Mouse (Mus musculus): ENCODE data around the gene Pcp2. TPM values are rescaled to one million over a fixed set of nuclear protein-coding genes. Genes with fewer than 3 reads are reported as not detected.

Pcp2 gene
- total and polyA plus RNA-seq, 3 experiments, result 0.38 TPM; not detected in 2

- Histone ChIP-seq H3K4me3 (ENCODE audit: low read depth, low read length) (no peak overlapping the region), H3K27me3 (ENCODE audit: insufficient read depth, low read length) (no peaks in the 10 kb centered on the region), H3K4me1 (ENCODE audit: insufficient read depth, low read depth, low read length) (peaks cover 25% of the 10 kb centered on the region), H3K9me3 (replicated peaks) (no peaks in the 10 kb centered on the region), H3K36me3 (replicated peaks) (peaks cover 37% of the 10 kb centered on the region)
- no peak for ATAC-seq (ENCODE audit: extremely low read depth, insufficient number of reproducible peaks, low FRiP score, poor library complexity, severe bottlenecking)
- no peak for DNase-seq (ENCODE audit: low spot score)
- TF ChIP-seq CTCF (IDR thresholded peaks at IDR 0.05; ENCODE audit: low read depth, low read length), result no peak
- no peak for TF ChIP-seq GATA2 (IDR thresholded peaks at IDR 0.05; ENCODE audit: borderline replicate concordance, low read depth, low read length)
- no peak for TF ChIP-seq TAL1 (conservative IDR thresholded peaks at IDR 0.05; ENCODE audit: low read depth, low read length)
- TF ChIP-seq POLR2AphosphoS5 (IDR thresholded peaks at IDR 0.05; ENCODE audit: insufficient replicate concordance, low read depth, low read length), result no peak
- no peak for TF ChIP-seq GATA1 (IDR thresholded peaks at IDR 0.05; ENCODE audit: borderline replicate concordance, low read length)
Observed at GRCm38 (mm10) chr8:3626971-3627370, 1.6 kb upstream of the Pcp2 start.

GRCm38 (mm10) chr8:3622119-3622518 is 3.2 kb downstream of the Pcp2 start:
- H3K36me3 ChIP-seq (replicated peaks), result peaks cover 64% of the 10 kb centered on the region
- H3K27me3 ChIP-seq (ENCODE audit: insufficient read depth, low read length), result no peaks in the 10 kb centered on the region
- H3K4me3 ChIP-seq (ENCODE audit: low read depth, low read length), result peak overlapping the region; percentile 80
- peaks cover 39% of the 10 kb centered on the region for H3K4me1 ChIP-seq (ENCODE audit: insufficient read depth, low read depth, low read length)
- no peak for TF ChIP-seq POLR2AphosphoS5 (IDR thresholded peaks at IDR 0.05; ENCODE audit: insufficient replicate concordance, low read depth, low read length)
- no peak for TF ChIP-seq TAL1 (conservative IDR thresholded peaks at IDR 0.05; ENCODE audit: low read depth, low read length)
- no peak for TF ChIP-seq GATA2 (IDR thresholded peaks at IDR 0.05; ENCODE audit: borderline replicate concordance, low read depth, low read length)
- no peak for TF ChIP-seq GATA1 (IDR thresholded peaks at IDR 0.05; ENCODE audit: borderline replicate concordance, low read length)
- TF ChIP-seq CTCF (IDR thresholded peaks at IDR 0.05; ENCODE audit: low read depth, low read length), result no peak
- DNase-seq (ENCODE audit: low spot score) (no peak), ATAC-seq (ENCODE audit: extremely low read depth, insufficient number of reproducible peaks, low FRiP score, poor library complexity, severe bottlenecking) (no peak)
- H3K9me3 ChIP-seq (replicated peaks), result no peaks in the 10 kb centered on the region

- peak; percentile 95 for ATAC-seq (ENCODE audit: extremely low read depth, insufficient number of reproducible peaks, low FRiP score, poor library complexity, severe bottlenecking)
- TF ChIP-seq CTCF (IDR thresholded peaks at IDR 0.05; ENCODE audit: low read depth, low read length) (no peak), GATA2 (IDR thresholded peaks at IDR 0.05; ENCODE audit: borderline replicate concordance, low read depth, low read length) (no peak), POLR2AphosphoS5 (IDR thresholded peaks at IDR 0.05; ENCODE audit: insufficient replicate concordance, low read depth, low read length) (no peak), TAL1 (conservative IDR thresholded peaks at IDR 0.05; ENCODE audit: low read depth, low read length) (no peak), GATA1 (IDR thresholded peaks at IDR 0.05; ENCODE audit: borderline replicate concordance, low read length) (no peak)
- Histone ChIP-seq H3K27me3 (ENCODE audit: insufficient read depth, low read length) (no peaks in the 10 kb centered on the region), H3K4me3 (ENCODE audit: low read depth, low read length) (peak within 1 kb of the TSS; percentile 80), H3K9me3 (replicated peaks) (no peaks in the 10 kb centered on the region), H3K4me1 (ENCODE audit: insufficient read depth, low read depth, low read length) (peaks cover 32% of the 10 kb centered on the region), H3K36me3 (replicated peaks) (peaks cover 71% of the 10 kb centered on the region)
- peak; percentile 100 for DNase-seq (ENCODE audit: low spot score)
Observed at GRCm38 (mm10) chr8:3621199-3621970, 4.0 kb downstream of the Pcp2 start, which contains the start of the genes Xab2 and Pet100. Gene Xab2 (minus strand): TSS chr8:3621316. Gene Pet100 (plus strand): TSS chr8:3621548.

GRCm38 (mm10) chr8:3609816-3610150 is 15.6 kb downstream of the Pcp2 start:
- Histone ChIP-seq H3K4me1 (ENCODE audit: insufficient read depth, low read depth, low read length) (peaks cover 30% of the 10 kb centered on the region), H3K9me3 (replicated peaks) (no peaks in the 10 kb centered on the region), H3K4me3 (ENCODE audit: low read depth, low read length) (no peak overlapping the region), H3K27me3 (ENCODE audit: insufficient read depth, low read length) (no peaks in the 10 kb centered on the region), H3K36me3 (replicated peaks) (peaks cover 78% of the 10 kb centered on the region)
- DNase-seq (ENCODE audit: low spot score) (no peak), ATAC-seq (ENCODE audit: extremely low read depth, insufficient number of reproducible peaks, low FRiP score, poor library complexity, severe bottlenecking) (no peak)
- no peak for TF ChIP-seq GATA2 (IDR thresholded peaks at IDR 0.05; ENCODE audit: borderline replicate concordance, low read depth, low read length)
- TF ChIP-seq POLR2AphosphoS5 (IDR thresholded peaks at IDR 0.05; ENCODE audit: insufficient replicate concordance, low read depth, low read length), result no peak
- TF ChIP-seq GATA1 (IDR thresholded peaks at IDR 0.05; ENCODE audit: borderline replicate concordance, low read length), result no peak
- no peak for TF ChIP-seq TAL1 (conservative IDR thresholded peaks at IDR 0.05; ENCODE audit: low read depth, low read length)
- TF ChIP-seq CTCF (IDR thresholded peaks at IDR 0.05; ENCODE audit: low read depth, low read length), result no peak

- H3K9me3 ChIP-seq (replicated peaks), result no peaks in the 10 kb centered on the region
- DNase-seq (ENCODE audit: low spot score) (no peak), ATAC-seq (ENCODE audit: extremely low read depth, insufficient number of reproducible peaks, low FRiP score, poor library complexity, severe bottlenecking) (no peak)
- H3K36me3 ChIP-seq (replicated peaks), result peaks cover 73% of the 10 kb centered on the region
- no peak overlapping the region for H3K4me3 ChIP-seq (ENCODE audit: low read depth, low read length)
- peaks cover 30% of the 10 kb centered on the region for H3K4me1 ChIP-seq (ENCODE audit: insufficient read depth, low read depth, low read length)
- TF ChIP-seq GATA2 (IDR thresholded peaks at IDR 0.05; ENCODE audit: borderline replicate concordance, low read depth, low read length) (no peak), GATA1 (IDR thresholded peaks at IDR 0.05; ENCODE audit: borderline replicate concordance, low read length) (no peak), TAL1 (conservative IDR thresholded peaks at IDR 0.05; ENCODE audit: low read depth, low read length) (no peak), CTCF (IDR thresholded peaks at IDR 0.05; ENCODE audit: low read depth, low read length) (no peak), POLR2AphosphoS5 (IDR thresholded peaks at IDR 0.05; ENCODE audit: insufficient replicate concordance, low read depth, low read length) (no peak)
- H3K27me3 ChIP-seq (ENCODE audit: insufficient read depth, low read length), result peaks cover 5% of the 10 kb centered on the region
Observed at GRCm38 (mm10) chr8:3609046-3609815, 16.1 kb downstream of the Pcp2 start.

GRCm38 (mm10) chr8:3607822-3608221 is 17.5 kb downstream of the Pcp2 start:
- Histone ChIP-seq H3K4me3 (ENCODE audit: low read depth, low read length) (no peak overlapping the region), H3K9me3 (replicated peaks) (no peaks in the 10 kb centered on the region), H3K4me1 (ENCODE audit: insufficient read depth, low read depth, low read length) (peaks cover 29% of the 10 kb centered on the region), H3K27me3 (ENCODE audit: insufficient read depth, low read length) (peaks cover 17% of the 10 kb centered on the region), H3K36me3 (replicated peaks) (peaks cover 59% of the 10 kb centered on the region)
- DNase-seq (ENCODE audit: low spot score), result no peak
- no peak for ATAC-seq (ENCODE audit: extremely low read depth, insufficient number of reproducible peaks, low FRiP score, poor library complexity, severe bottlenecking)
- TF ChIP-seq GATA2 (IDR thresholded peaks at IDR 0.05; ENCODE audit: borderline replicate concordance, low read depth, low read length), result no peak
- TF ChIP-seq GATA1 (IDR thresholded peaks at IDR 0.05; ENCODE audit: borderline replicate concordance, low read length), result no peak
- TF ChIP-seq TAL1 (conservative IDR thresholded peaks at IDR 0.05; ENCODE audit: low read depth, low read length), result no peak
- TF ChIP-seq POLR2AphosphoS5 (IDR thresholded peaks at IDR 0.05; ENCODE audit: insufficient replicate concordance, low read depth, low read length), result no peak
- no peak for TF ChIP-seq CTCF (IDR thresholded peaks at IDR 0.05; ENCODE audit: low read depth, low read length)
